Mouse (Mus musculus) testis, adult 2 months (tissue): ENCODE results near the gene Ilf2. TPM values are rescaled to one million over a fixed set of nuclear protein-coding genes. Genes with fewer than 3 reads are reported as not detected.
A peak's percentile ranks its signal among the peaks of the same experiment; 100 is the strongest.

Source experiments
- H3K27ac ChIP-seq: fragments of 200-500 bp; 2 replicates; pipeline ENCODE4 v1.5.1; 2012; ENCODE audit warnings: low read depth, low read length; ENCODE audit not compliant: control insufficient read depth, insufficient read depth
- H3K27me3 ChIP-seq: fragments of 200-500 bp; 2 replicates; pipeline ENCODE4 v1.6.1; 2012; ENCODE audit warnings: mild to moderate bottlenecking, low read length, moderate library complexity; ENCODE audit not compliant: control insufficient read depth, insufficient read depth
- H3K36me3 ChIP-seq: fragments of 200-500 bp; 2 replicates; pipeline ENCODE4 v1.6.1; 2012; ENCODE audit warnings: mild to moderate bottlenecking, low read length; ENCODE audit not compliant: control insufficient read depth, insufficient read depth
- H3K4me1 ChIP-seq: fragments of 200-500 bp; 2 replicates; pipeline ENCODE4 v1.6.1; 2012; ENCODE audit warnings: low read length; ENCODE audit not compliant: control insufficient read depth, insufficient read depth
- H3K4me3 ChIP-seq: fragments of 200-500 bp; 2 replicates; pipeline ENCODE4 v1.5.1; 2012; ENCODE audit warnings: low read depth, mild to moderate bottlenecking, low read length, moderate library complexity, mixed read lengths; ENCODE audit not compliant: control insufficient read depth
- CTCF ChIP-seq: fragments of 200-500 bp; IDR thresholded peaks from 2 replicates; pipeline ENCODE4 v1.5.1; 2012; ENCODE audit warnings: low read depth, mild to moderate bottlenecking, inconsistent platforms, low read length, moderate library complexity; ENCODE audit not compliant: control insufficient read depth, insufficient read depth, insufficient replicate concordance
- POLR2A ChIP-seq: fragments of 200-500 bp; IDR thresholded peaks from 2 replicates; pipeline ENCODE4 v1.6.1; 2012; ENCODE audit warnings: low read depth, mild to moderate bottlenecking, inconsistent platforms, low read length, moderate library complexity; ENCODE audit not compliant: control insufficient read depth
- polyA plus RNA-seq: library from polyadenylated mRNA; depleted of rRNA; stranded (reverse); fragments of >200 nt; gene quantifications from 2 replicates; pipeline ENCODE4 v1.2.3, GENCODE M21; 2012

Ilf2 gene
- polyA plus RNA-seq, 1 experiment: 33.2 TPM

DNA sequence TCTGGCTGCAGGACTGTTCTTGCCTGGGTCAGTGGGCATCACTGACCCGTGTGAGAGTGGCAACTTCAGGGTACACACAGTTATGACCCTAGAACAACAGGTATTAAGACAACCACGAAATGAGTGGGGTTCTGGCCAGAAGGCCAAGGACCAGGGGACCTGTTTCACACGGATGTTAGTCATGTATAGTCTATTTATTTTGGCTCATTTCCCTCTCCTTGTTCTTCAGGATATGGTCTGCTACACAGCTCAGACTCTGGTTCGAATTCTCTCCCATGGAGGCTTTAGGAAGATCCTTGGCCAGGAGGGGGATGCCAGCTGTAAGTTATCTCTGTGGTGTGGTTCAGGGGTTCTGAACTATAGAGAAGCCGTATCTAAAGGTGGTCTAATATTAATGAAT is 11.1 kb downstream of the Ilf2 start:
- H3K4me3 ChIP-seq: no peak overlapping the region
- no peaks in the 10 kb centered on the region for H3K4me1 ChIP-seq
- H3K36me3 ChIP-seq: peaks cover 2% of the 10 kb centered on the region; the same call in 1 of the 2 replicates
- H3K27ac ChIP-seq: no peak overlapping the region
- TF ChIP-seq CTCF (no peak), POLR2A (no peak)
- no peaks in the 10 kb centered on the region for H3K27me3 ChIP-seq

DNA sequence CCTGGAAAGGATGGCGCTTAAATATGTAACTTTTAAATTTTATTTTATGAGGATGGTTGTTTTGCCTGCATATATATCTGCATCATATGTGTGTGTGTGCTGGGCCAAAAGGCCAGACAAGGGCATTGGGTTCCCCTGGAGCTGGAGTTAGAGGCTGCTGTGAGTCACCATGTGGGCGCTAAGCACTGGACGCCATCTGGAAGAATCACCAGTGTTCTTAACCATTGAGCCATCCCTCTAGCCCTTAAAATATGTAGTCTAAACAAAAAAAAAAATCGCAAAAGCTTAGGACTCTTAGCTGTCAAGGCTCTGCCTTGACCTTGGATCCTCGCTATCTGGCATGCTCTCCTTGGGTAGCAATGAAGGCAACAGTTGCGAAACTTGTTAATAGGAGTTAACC is 12.7 kb downstream of the Ilf2 start:
- Histone ChIP-seq H3K4me1 (no peaks in the 10 kb centered on the region), H3K27me3 (no peaks in the 10 kb centered on the region), H3K36me3 (peaks cover 2% of the 10 kb centered on the region; the same call in 1 of the 2 replicates), H3K4me3 (no peak overlapping the region), H3K27ac (no peak overlapping the region)
- TF ChIP-seq POLR2A: no peak
- no peak for TF ChIP-seq CTCF

DNA sequence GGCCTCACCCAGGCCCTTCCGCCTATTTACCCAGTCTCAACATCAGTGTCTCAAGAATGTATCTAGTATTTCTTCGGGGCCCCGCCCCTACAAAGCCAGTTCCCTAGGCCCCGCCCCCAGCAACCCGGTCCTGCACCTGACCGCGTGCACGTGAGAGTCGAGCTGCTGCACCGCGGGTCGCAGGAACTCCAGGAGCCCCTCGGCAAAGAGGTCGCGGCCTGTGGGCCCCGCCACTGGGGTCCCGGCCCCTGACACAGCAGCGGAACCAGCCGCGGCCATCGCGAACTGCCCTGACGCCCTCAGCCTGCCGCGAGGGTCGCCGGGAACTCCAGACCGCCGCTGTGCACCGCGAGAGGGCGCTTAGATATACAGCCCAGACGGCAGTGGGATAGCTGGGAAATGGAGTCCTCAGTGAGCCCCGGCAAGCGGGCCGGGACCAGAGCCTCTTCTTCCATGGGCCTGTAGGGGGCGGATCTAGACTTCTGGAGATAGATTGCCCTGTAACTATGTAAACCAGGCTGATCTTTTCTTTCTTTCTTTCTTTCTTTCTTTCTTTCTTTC is 14.8 kb downstream of the Ilf2 start, which contains the start of gene Snapin:
Gene Snapin (minus strand): TSS at position 338 of the 561 bp plus-strand sequence.
- TF ChIP-seq POLR2A: peak; percentile 86
- peak; percentile 62; the same call in 1 of the 2 replicates for TF ChIP-seq CTCF
- Histone ChIP-seq H3K27ac (peak within 1 kb of the TSS; percentile 93), H3K36me3 (peaks cover 2% of the 10 kb centered on the region; the same call in 1 of the 2 replicates), H3K4me3 (peak within 1 kb of the TSS; percentile 96), H3K27me3 (no peaks in the 10 kb centered on the region), H3K4me1 (no peaks in the 10 kb centered on the region)

- peaks cover 2% of the 10 kb centered on the region; the same call in 1 of the 2 replicates for H3K36me3 ChIP-seq
- H3K4me3 ChIP-seq: no peak overlapping the region; the same call in 1 of the 2 replicates
Observed at GRCm38 (mm10) chr3:90491350-90491749, 15.4 kb downstream of the Ilf2 start.

DNA sequence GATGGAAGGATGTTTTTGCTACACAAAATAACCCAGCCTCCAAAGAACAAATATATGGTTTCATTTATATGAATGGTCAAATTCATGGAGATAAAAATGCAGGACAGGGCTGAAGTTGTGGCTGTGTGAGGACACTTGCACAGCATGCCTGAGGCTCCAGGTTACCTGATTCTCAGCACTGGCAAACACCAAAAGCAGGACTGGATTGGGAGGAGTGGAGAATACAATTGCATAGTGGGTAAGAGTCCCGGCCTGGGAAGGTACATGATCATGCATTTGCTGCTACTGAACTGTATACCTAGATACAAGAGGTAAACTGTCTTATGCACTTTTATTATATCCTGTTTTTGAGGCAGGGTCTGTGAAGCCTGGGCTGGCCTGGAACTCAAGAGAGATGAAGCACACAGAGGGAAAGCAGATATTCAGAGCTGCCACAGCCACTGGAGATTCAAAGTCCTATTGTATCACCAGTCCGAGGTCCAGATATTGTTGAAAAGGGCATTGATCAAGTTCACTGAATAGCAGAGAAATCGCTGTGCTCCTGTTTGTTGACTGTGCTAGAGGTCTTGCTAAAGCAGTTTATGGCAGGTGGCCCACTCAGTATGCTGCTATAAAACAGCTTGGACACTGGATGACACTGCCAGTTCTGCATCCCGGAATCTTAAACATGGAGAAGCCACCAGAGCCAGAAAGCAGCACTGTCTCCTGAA is 18.1 kb downstream of the Ilf2 start:
- H3K27ac ChIP-seq: no peak overlapping the region
- no peak overlapping the region for H3K4me3 ChIP-seq
- H3K36me3 ChIP-seq: peaks cover 1% of the 10 kb centered on the region; the same call in 1 of the 2 replicates
- TF ChIP-seq CTCF (no peak), POLR2A (no peak)
- H3K27me3 ChIP-seq: no peaks in the 10 kb centered on the region
- no peaks in the 10 kb centered on the region for H3K4me1 ChIP-seq

More at GRCm38 (mm10) chr3:90491350-90491749, 15.4 kb downstream of the Ilf2 start:
- no peak for TF ChIP-seq CTCF
- no peak for TF ChIP-seq POLR2A
- no peak overlapping the region for H3K27ac ChIP-seq
- H3K4me1 ChIP-seq: no peaks in the 10 kb centered on the region
- H3K27me3 ChIP-seq: no peaks in the 10 kb centered on the region

GRCm38 (mm10) chr3:90495850-90496525 is 20.1 kb downstream of the Ilf2 start:
- no peak for TF ChIP-seq POLR2A
- TF ChIP-seq CTCF: no peak
- H3K4me1 ChIP-seq: no peaks in the 10 kb centered on the region
- no peaks in the 10 kb centered on the region for H3K27me3 ChIP-seq
- H3K4me3 ChIP-seq: no peak overlapping the region
- H3K36me3 ChIP-seq: 0 out of 2 replicates have a peak, but pooled peaks cover 1% of the 10 kb centered on the region
- H3K27ac ChIP-seq: no peak overlapping the region

DNA sequence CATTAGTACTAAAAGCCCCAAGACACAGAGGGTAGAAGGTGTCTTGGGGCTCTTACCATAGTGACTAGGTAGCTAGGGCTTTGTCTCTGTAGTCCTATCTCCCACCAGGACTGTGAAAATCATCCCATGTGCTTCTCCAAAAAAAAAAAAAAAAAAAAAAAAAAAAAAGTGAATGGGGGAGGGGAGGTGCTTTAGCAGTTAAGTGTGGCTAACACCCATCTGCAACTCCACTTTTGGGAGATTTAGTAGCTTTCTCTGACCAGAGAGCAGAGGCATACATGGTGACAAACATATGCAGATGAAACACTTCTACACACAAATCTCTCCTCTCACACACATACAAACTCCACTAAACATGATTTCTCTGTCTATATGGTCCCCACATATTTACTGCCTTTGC is 21.7 kb downstream of the Ilf2 start:
- TF ChIP-seq CTCF: no peak
- no peak for TF ChIP-seq POLR2A
- Histone ChIP-seq H3K4me3 (no peak overlapping the region), H3K27me3 (no peaks in the 10 kb centered on the region), H3K27ac (no peak overlapping the region), H3K36me3 (0 out of 2 replicates have a peak, but pooled peaks cover 1% of the 10 kb centered on the region), H3K4me1 (no peaks in the 10 kb centered on the region)
